Mouse (Mus musculus) bone marrow, adult 2 months (tissue): ENCODE data around the gene Edem1. TPM values are rescaled to one million over a fixed set of nuclear protein-coding genes. Genes with fewer than 3 reads are reported as not detected.

Experiments used
- H3K27ac ChIP-seq: fragments of 200-500 bp; 2 replicates; pipeline ENCODE4 v1.5.1; 2012; ENCODE audit warnings: low read depth, mild to moderate bottlenecking, control low read depth, inconsistent platforms, low read length; ENCODE audit not compliant: control insufficient read depth, poor library complexity, insufficient read depth
- H3K4me1 ChIP-seq: fragments of 200-500 bp; 2 replicates; pipeline ENCODE4 v1.6.1; 2011; ENCODE audit warnings: low read length; ENCODE audit not compliant: control insufficient read depth, insufficient read depth
- H3K4me3 ChIP-seq: fragments of 200-500 bp; replicated peaks from 2 replicates; pipeline ENCODE3; 2011; ENCODE audit warnings: mild to moderate bottlenecking, low read depth, low read length, control low read depth; ENCODE audit not compliant: control insufficient read depth
- CTCF ChIP-seq: fragments of 200-500 bp; IDR thresholded peaks from 2 replicates; pipeline ENCODE4 v1.5.1; 2011; ENCODE audit warnings: low read length, control low read depth; ENCODE audit not compliant: control insufficient read depth, insufficient read depth
- POLR2A ChIP-seq: fragments of 200-500 bp; IDR thresholded peaks from 2 replicates; pipeline ENCODE4 v1.6.1; 2011; ENCODE audit warnings: low read depth, mild to moderate bottlenecking, control low read depth, low read length, borderline replicate concordance; ENCODE audit not compliant: control insufficient read depth
- WGBS: fragments of 180-500 bp; shearing (Covaris S2); methylation state at CpG from one replicate; pipeline ENCODE4 v1.1.7; 2018; 5-methylcytosine and 5-hydroxymethylcytosine counted together
- polyA plus RNA-seq: library from polyadenylated mRNA; stranded (reverse); fragments of >200 nt; gene quantifications from 2 replicates; pipeline ENCODE4 v1.2.4, GENCODE M21; 2011; ENCODE audit warnings: low replicate concordance; ENCODE audit not compliant: missing spikeins, insufficient read depth, insufficient read length

Edem1 gene
- polyA plus RNA-seq = 36.5 and 66.4 TPM in 2 replicates

GRCm38 (mm10) chr6:108828234-108828868 is at the start of gene Edem1:
Gene Edem1, plus strand, starts transcription at chr6:108828641.
- TF ChIP-seq POLR2A (peak; percentile 57; the same call in 1 of the 2 replicates), CTCF (no peak)
- peaks cover 1% of the 10 kb centered on the region; the same call in 1 of the 2 replicates for H3K4me1 ChIP-seq
- under 1% methylated on average over 67 of the region's 67 CpGs for WGBS
- peak within 1 kb of the TSS; percentile 88 for H3K27ac ChIP-seq
- H3K4me3 ChIP-seq = peak within 1 kb of the TSS; percentile 77

- Histone ChIP-seq H3K4me1 (peaks cover 1% of the 10 kb centered on the region), H3K4me3 (no peak overlapping the region), H3K27ac (no peak overlapping the region)
- TF ChIP-seq CTCF (no peak), POLR2A (no peak)
- 22% methylated on average over 6 of the region's 6 CpGs for WGBS
Observed at GRCm38 (mm10) chr6:108781865-108782264, 46.6 kb upstream of the Edem1 start.

GRCm38 (mm10) chr6:108782526-108783183 is 45.8 kb upstream of the Edem1 start, which contains the start of gene Arl8b:
Gene Arl8b, plus strand, starts transcription at chr6:108783099.
- H3K4me1 ChIP-seq = peaks cover 1% of the 10 kb centered on the region
- peak; percentile 76; the same call in 1 of the 2 replicates for TF ChIP-seq POLR2A
- TF ChIP-seq CTCF = peak; percentile 94
- H3K4me3 ChIP-seq = peak within 1 kb of the TSS; percentile 96
- WGBS = 10% methylated on average over 36 of the region's 36 CpGs
- peak within 1 kb of the TSS; percentile 76 for H3K27ac ChIP-seq

- no peak for TF ChIP-seq POLR2A
- no peak for TF ChIP-seq CTCF
- Histone ChIP-seq H3K4me1 (peaks cover 1% of the 10 kb centered on the region), H3K27ac (peak overlapping the region; percentile 76), H3K4me3 (peak overlapping the region; percentile 96)
- 0% methylated on average over 57 of the region's 57 CpGs for whole genome bisulfite sequencing
Observed at GRCm38 (mm10) chr6:108783184-108783881, 45.1 kb upstream of the Edem1 start.

DNA sequence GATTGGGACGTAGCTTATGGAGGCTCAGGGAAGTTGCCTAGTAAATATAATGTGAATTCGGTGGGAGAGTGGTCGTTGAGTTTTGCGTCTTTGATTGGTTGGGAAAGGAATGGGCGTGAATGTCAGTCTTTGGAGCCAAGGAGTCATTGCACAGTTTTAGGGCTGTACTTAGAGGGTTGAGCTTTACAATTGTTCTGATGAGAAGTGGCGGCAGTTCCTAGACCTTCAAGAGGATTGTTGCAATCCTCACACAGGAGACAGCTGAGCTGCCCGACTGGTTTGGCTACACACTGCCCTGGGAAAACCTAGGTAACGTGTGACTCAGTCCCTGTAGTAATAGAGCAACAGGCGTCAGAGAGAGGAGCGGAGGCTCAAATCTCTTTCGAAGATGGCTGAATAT is 44.4 kb upstream of the Edem1 start:
- Histone ChIP-seq H3K27ac (0 out of 2 replicates have a peak overlapping the region, but pooled peaks have one; percentile 14), H3K4me3 (peak overlapping the region; percentile 96), H3K4me1 (peaks cover 1% of the 10 kb centered on the region)
- whole genome bisulfite sequencing = 16% methylated on average over 11 of the region's 11 CpGs
- TF ChIP-seq POLR2A (no peak), CTCF (no peak)

- Histone ChIP-seq H3K27ac (no peak overlapping the region), H3K4me1 (peaks cover 1% of the 10 kb centered on the region), H3K4me3 (no peak overlapping the region)
- TF ChIP-seq CTCF (no peak), POLR2A (no peak)
- 3% methylated on average over 5 of the region's 5 CpGs for WGBS
Observed at GRCm38 (mm10) chr6:108784796-108785195, 43.6 kb upstream of the Edem1 start.

DNA sequence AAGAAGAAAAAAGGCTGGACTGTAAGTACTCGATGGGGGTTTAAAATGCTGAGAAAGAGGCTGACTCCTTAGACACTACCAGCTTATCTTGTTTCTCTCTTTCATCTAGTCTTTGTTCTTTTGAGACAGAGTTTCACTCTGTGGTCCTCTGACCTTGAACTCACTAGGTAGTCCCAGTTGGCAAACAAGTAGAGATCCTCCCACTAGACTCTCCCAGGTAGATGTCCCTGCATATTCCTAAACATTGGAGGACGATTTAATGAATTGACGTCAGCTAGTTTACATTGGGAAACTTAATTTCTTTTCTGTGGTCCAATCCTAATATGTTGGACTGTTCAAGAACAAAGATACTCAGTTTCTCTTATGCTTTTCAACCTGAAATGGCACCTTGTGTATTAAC is 42.9 kb upstream of the Edem1 start:
- WGBS = 83% methylated on average over 3 of the region's 3 CpGs
- H3K4me1 ChIP-seq = peaks cover 1% of the 10 kb centered on the region
- H3K27ac ChIP-seq = no peak overlapping the region
- TF ChIP-seq CTCF (no peak), POLR2A (no peak)
- H3K4me3 ChIP-seq = no peak overlapping the region

- no peak overlapping the region for H3K4me3 ChIP-seq
- H3K4me1 ChIP-seq = no peaks in the 10 kb centered on the region
- WGBS = 77% methylated on average over 5 of the region's 5 CpGs
- TF ChIP-seq POLR2A (no peak), CTCF (no peak)
- H3K27ac ChIP-seq = no peak overlapping the region
Observed at GRCm38 (mm10) chr6:108791498-108791897, 36.9 kb upstream of the Edem1 start.
